In the genomic region with DNA sequence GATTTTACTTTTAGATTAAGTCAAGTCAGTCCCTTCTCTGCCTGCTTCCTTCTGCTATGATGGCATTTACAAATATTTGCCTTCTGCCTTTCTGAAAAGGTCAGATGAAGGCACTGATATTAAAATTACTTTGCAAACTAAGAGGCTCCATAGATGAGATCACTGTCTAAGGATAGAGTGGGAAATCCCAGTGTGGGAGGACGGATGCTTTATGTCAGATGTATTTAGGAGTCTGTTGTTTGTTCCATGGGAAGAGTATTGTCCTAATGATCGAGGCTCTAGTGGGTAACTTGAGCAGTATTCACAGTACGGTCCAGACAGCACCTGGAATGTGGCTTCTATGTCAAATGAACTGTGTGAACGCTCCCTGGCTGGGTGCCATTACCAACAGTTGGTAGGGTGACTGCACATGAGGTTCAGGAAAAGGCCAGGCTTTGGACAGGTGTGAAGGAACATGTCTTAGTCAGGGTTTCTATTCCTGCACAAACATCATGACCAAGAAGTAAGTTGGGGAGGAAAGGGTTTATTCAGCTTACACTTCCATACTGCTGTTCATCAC, we compare ENCODE assay signal across 20 mouse cellular contexts. TPM values are rescaled to one million over a fixed set of nuclear protein-coding genes. Genes with fewer than 3 reads are reported as not detected.
A peak's percentile ranks its signal among the peaks of the same experiment; 100 is the strongest.
DNase-seq lines count a peak whose midpoint lies in the region; ATAC-seq and TF ChIP-seq lines count a peak whose summit lies in the region.
"Had no signal": no experiment of that assay in that cellular context is flagged by ENCODE, and none has a peak within 500 bp of the region (broad histone marks: within the 10 kb centered on the region; RNA-seq: fewer than 3 reads in every experiment).

No protein-coding gene starts in this region.

- H3K4me2 ChIP-seq in CH12.LX (ENCODE audit: insufficient read depth, low read depth, poor library complexity, severe bottlenecking) = no peak overlapping the region
- H3K4me2 ChIP-seq in midbrain, embryonic 15.5 days = no peak overlapping the region
- H3K4me2 ChIP-seq: forebrain, embryonic 13.5 days; heart, embryonic 12.5 days; liver, embryonic 15.5 days had no signal

- no peak for TF ChIP-seq CTCF in heart, adult 2 months (IDR thresholded peaks at IDR 0.05)
- TF ChIP-seq CTCF in CH12.LX (conservative IDR thresholded peaks at IDR 0.05 in 1 of 2, IDR thresholded peaks at IDR 0.05 in 1 of 2; ENCODE audit: low read depth in 2 of 2, low read length in 2 of 2) = no peak

- ATAC-seq in midbrain, embryonic 15.5 days (replicated peaks) = no peak
- ATAC-seq: forebrain, embryonic 13.5 days; hindbrain, postnatal 0 days had no signal

- peak overlapping the region; percentile 17; the same call in 1 of the 2 replicates for H3K27ac ChIP-seq in heart, adult 2 months
- H3K27ac ChIP-seq in CH12.LX (ENCODE audit: insufficient read depth, low read depth) = no peak overlapping the region
- no peak overlapping the region for H3K27ac ChIP-seq in midbrain, embryonic 15.5 days
- H3K27ac ChIP-seq: forebrain, embryonic 13.5 days; hindbrain, postnatal 0 days; liver, embryonic 15.5 days; stomach, postnatal 0 days had no signal

- dilution Hi-C loops in CH12.LX (cut with MboI; ENCODE audit: extremely low pct_ligation_motif_present, extremely low pct_unique_long_range_greater_than_20kb, low sequenced_read_pairs) = no loop called here

- H3K9ac ChIP-seq in heart, adult 2 months (ENCODE audit: low read depth, low read length) = no peak overlapping the region
- H3K9ac ChIP-seq in CH12.LX (ENCODE audit: insufficient read depth, low read depth) = no peak overlapping the region
- no peak overlapping the region for H3K9ac ChIP-seq in midbrain, embryonic 15.5 days
- H3K9ac ChIP-seq: forebrain, embryonic 13.5 days; heart, embryonic 12.5 days; liver, embryonic 15.5 days had no signal

- in situ Hi-C loops in CH12.LX (cut with MboI; ENCODE audit: low pct_ligation_motif_present, low pct_unique_long_range_greater_than_20kb, low sequenced_read_pairs) = no loop called here

- TF ChIP-seq EP300 in heart, adult 2 months (IDR thresholded peaks at IDR 0.05; ENCODE audit: insufficient read depth, low read depth, low read length) = no peak
- no peak for TF ChIP-seq EP300 in CH12.LX (IDR thresholded peaks at IDR 0.05; ENCODE audit: low read length)

- intact Hi-C loops in heart, adult 2 months (cut with DNase I) = loop anchor here (10.0 kb wide), 1 partner anchor 172 kb away; a partner anchor contains a TSS
- intact Hi-C loops in heart, postnatal 25 days (cut with DNase I) = no loop called here

- no peaks in the 10 kb centered on the region for H3K79me2 ChIP-seq in heart, adult 2 months (replicated peaks; ENCODE audit: control insufficient read depth, insufficient read depth, low read length)
- H3K79me2 ChIP-seq in CH12.LX (replicated peaks; ENCODE audit: control insufficient read depth, extremely low read depth, insufficient read depth, poor library complexity, severe bottlenecking) = no peaks in the 10 kb centered on the region

- WGBS in heart, adult 2 months = 34% methylated on average over 4 of the region's 4 CpGs
- WGBS in midbrain, embryonic 15.5 days = 76% methylated on average over 4 of the region's 4 CpGs

- no peak for TF ChIP-seq POLR2A in heart, adult 2 months (IDR thresholded peaks at IDR 0.05; ENCODE audit: insufficient read depth, low read depth, low read length)
- no peak for TF ChIP-seq POLR2A in CH12.LX (IDR thresholded peaks at IDR 0.05; ENCODE audit: low read depth, low read length)

- H3K36me3 ChIP-seq in heart, adult 2 months (ENCODE audit: control insufficient read depth, insufficient read depth, low read length) = peaks cover 22% of the 10 kb centered on the region
- no peaks in the 10 kb centered on the region for H3K36me3 ChIP-seq in CH12.LX (replicated peaks in 1 of 2; ENCODE audit: control insufficient read depth in 1 of 2, insufficient read depth in 1 of 2, low read length in 1 of 2)
- no peaks in the 10 kb centered on the region for H3K36me3 ChIP-seq in midbrain, embryonic 15.5 days (replicated peaks)
- H3K36me3 ChIP-seq: heart, embryonic 12.5 days; liver, embryonic 15.5 days had no signal

- no peak overlapping the region for H3K4me3 ChIP-seq in heart, adult 2 months
- no peak overlapping the region for H3K4me3 ChIP-seq in CH12.LX (replicated peaks in 1 of 3; ENCODE audit: low read depth in 2 of 3, low read length in 2 of 3, poor library complexity in 1 of 3)
- H3K4me3 ChIP-seq in midbrain, embryonic 15.5 days = no peak overlapping the region
- H3K4me3 ChIP-seq: forebrain, embryonic 13.5 days; heart, embryonic 12.5 days; liver, embryonic 15.5 days had no signal

- no peak for DNase-seq in heart, adult 2 months
- no peak for DNase-seq in heart, postnatal 25 days (ENCODE audit: low spot score)
- peak; percentile 30 for DNase-seq in CH12.LX (ENCODE audit: extremely low read depth)
- peak; percentile 66 for DNase-seq in kidney, adult 18-20 months
- peak; percentile 77 for DNase-seq in kidney, postnatal 10 days
- DNase-seq in adrenal gland, postnatal 10 days = no peak
- no peak for DNase-seq in layer of hippocampus, adult 8-10 months (ENCODE audit: low spot score in 2 of 2)
- DNase-seq: cerebellum, adult 9-10 months; lung, postnatal 14 days; right cerebral cortex, postnatal 25 days had no signal

- H3K9me3 ChIP-seq in CH12.LX (replicated peaks; ENCODE audit: low read length) = no peaks in the 10 kb centered on the region
- no peaks in the 10 kb centered on the region for H3K9me3 ChIP-seq in midbrain, embryonic 15.5 days
- H3K9me3 ChIP-seq: forebrain, embryonic 13.5 days; heart, embryonic 12.5 days; liver, embryonic 15.5 days had no signal

- peaks cover 7% of the 10 kb centered on the region for H3K4me1 ChIP-seq in heart, adult 2 months (ENCODE audit: control insufficient read depth, insufficient read depth, low read length)
- peaks cover 22 to 28% of the 10 kb centered on the region in 2 experiments for H3K4me1 ChIP-seq in CH12.LX (ENCODE audit: control insufficient read depth in 1 of 2, insufficient read depth in 2 of 2)
- H3K4me1 ChIP-seq in midbrain, embryonic 15.5 days = no peaks in the 10 kb centered on the region
- H3K4me1 ChIP-seq: forebrain, embryonic 13.5 days; heart, embryonic 12.5 days; liver, embryonic 15.5 days had no signal

- no peaks in the 10 kb centered on the region for H3K27me3 ChIP-seq in heart, adult 2 months (ENCODE audit: control insufficient read depth, insufficient read depth, low read length)
- no peaks in the 10 kb centered on the region for H3K27me3 ChIP-seq in CH12.LX (replicated peaks)
- no peaks in the 10 kb centered on the region for H3K27me3 ChIP-seq in midbrain, embryonic 15.5 days (replicated peaks)
- H3K27me3 ChIP-seq: forebrain, embryonic 13.5 days; heart, embryonic 12.5 days; liver, embryonic 15.5 days had no signal

- TF ChIP-seq RAD21 in CH12.LX (IDR thresholded peaks at IDR 0.05; ENCODE audit: low read depth, low read length) = no peak

TF ChIP-seq in CH12.LX, 34 proteins besides CTCF, POLR2A, EP300 and RAD21:
- no peak; the same call in 1 of the 2 replicates for TF ChIP-seq JUND (conservative IDR thresholded peaks at IDR 0.05; ENCODE audit: low read depth, low read length)
- TF ChIP-seq CHD2 (IDR thresholded peaks at IDR 0.05; ENCODE audit: low read length) = no peak
- no peak for TF ChIP-seq MYC (IDR thresholded peaks at IDR 0.05; ENCODE audit: low read depth, low read length)
- TF ChIP-seq ELF1 (IDR thresholded peaks at IDR 0.05; ENCODE audit: low read depth, low read length) = no peak
- no peak for TF ChIP-seq POLR2AphosphoS2 (IDR thresholded peaks at IDR 0.05; ENCODE audit: low read depth, low read length)
- peak; percentile 70 for TF ChIP-seq MEF2A (IDR thresholded peaks at IDR 0.05; ENCODE audit: borderline replicate concordance, low read depth, low read length)
- TF ChIP-seq JUN (IDR thresholded peaks at IDR 0.05; ENCODE audit: insufficient read depth, low read depth, low read length) = peak; percentile 34; the same call in 1 of the 2 replicates

RNA-seq across cellular contexts. Expression of a gene that starts 9.9 kb away (rescaled TPM):
- total RNA-seq in heart, adult 2 months (2021) = 10 to 100 TPM in 1 of 2 experiments, 1 to 10 TPM in 1; 6.3 to 10.4 TPM
- 4.2 and 8.5 TPM in 2 replicates for polyA plus RNA-seq in heart, adult 2 months (2012; rRNA removed)
- 10 to 100 TPM in 1 of 2 experiments, 1 to 10 TPM in 1; 9.7 to 12.7 TPM for total RNA-seq in heart, postnatal 25 days (2021)
- total RNA-seq in CH12.LX (2012; rRNA removed) (0.17 TPM in 2 replicates), CH12.LX (2014; rRNA removed) (1.0 TPM in 2 replicates)
- 0.69 and 0.79 TPM in 2 replicates for polyA plus RNA-seq in CH12.LX (2012; ENCODE audit: insufficient read length, low read depth)
- 10 to 100 TPM in 1 of 2 experiments, 1 to 10 TPM in 1; 8.0 to 15.0 TPM for total RNA-seq in adrenal gland, postnatal 10 days (2021)
- total RNA-seq in layer of hippocampus, adult 8-10 months (2022) = 1 to 10 TPM; 1.4 to 2.8 (median 2.2) TPM
- 0.17 and 0.19 TPM in 2 replicates for polyA plus RNA-seq in midbrain, embryonic 15.5 days (2015; fragmentation: Nextera tagmentation; extraction: Ambion mirVana)
- polyA plus RNA-seq: heart, embryonic 12.5 days had no signal

RNA-seq across cellular contexts. Expression of a gene that starts 44.4 kb away (rescaled TPM):
- total RNA-seq in heart, adult 2 months (2021) = not detected
- not detected in 2 replicates for polyA plus RNA-seq in heart, adult 2 months (2012; rRNA removed)
- total RNA-seq in heart, postnatal 25 days (2021) = not detected
- total RNA-seq in CH12.LX (2012; rRNA removed) (not detected in 2 replicates), CH12.LX (2014; rRNA removed) (not detected in 2 replicates)
- not detected in 2 replicates for polyA plus RNA-seq in CH12.LX (2012; ENCODE audit: insufficient read length, low read depth)
- not detected for total RNA-seq in adrenal gland, postnatal 10 days (2021)
- 1 to 10 TPM in 2 of 4 experiments, under 1 TPM in 2; 0.90 to 1.7 (median 1.1) TPM for total RNA-seq in layer of hippocampus, adult 8-10 months (2022)
- 0.47 and 0.63 TPM in 2 replicates for polyA plus RNA-seq in midbrain, embryonic 15.5 days (2015; fragmentation: Nextera tagmentation; extraction: Ambion mirVana)
- total RNA-seq: hematopoietic stem cell, adult 5-6 weeks; monocyte, adult 5-6 weeks had no signal
- polyA plus RNA-seq: forebrain, embryonic 13.5 days; gonadal fat pad, adult 2 months; heart, embryonic 12.5 days; limb, embryonic 11.5 days; liver, embryonic 15.5 days; stomach, postnatal 0 days had no signal

Comparison
In these comparisons a context has a peak if more than half of its experiments do, and no peak if none do; other contexts are left out.
1. DNase-seq: peak in CH12.LX (single experiment), kidney, adult 18-20 months (single experiment) and kidney, postnatal 10 days (single experiment); none in heart, adult 2 months (0 of 2), heart, postnatal 25 days (single experiment), adrenal gland, postnatal 10 days (single experiment) and layer of hippocampus, adult 8-10 months (0 of 2).